ENCODE assay signal across 10 mouse cellular contexts in the genomic region with DNA sequence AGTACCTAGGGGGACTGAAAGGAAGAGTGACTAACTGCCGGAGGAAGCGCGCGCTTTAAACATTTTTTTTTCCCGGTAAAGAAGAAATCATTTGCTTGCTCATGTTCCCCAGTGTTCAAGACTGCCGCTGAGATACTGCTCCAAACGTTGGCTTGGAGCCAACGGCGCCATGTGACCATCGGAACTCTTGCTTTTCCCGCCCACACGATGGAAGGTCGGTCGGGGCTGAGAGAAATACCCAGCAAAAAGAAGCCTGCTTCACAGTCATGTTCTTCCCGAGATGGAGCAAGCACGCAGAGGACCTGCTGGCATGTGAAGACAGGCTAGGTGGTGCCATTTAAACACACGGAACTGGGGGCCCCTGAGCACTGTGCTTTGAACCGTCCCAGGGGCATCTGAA.
DNase-seq lines count a peak whose midpoint lies in the region; ATAC-seq lines count a peak whose summit lies in the region.
"Had no signal": no experiment of that assay in that cellular context is flagged by ENCODE, and none has a peak within 500 bp of the region (broad histone marks: within the 10 kb centered on the region; RNA-seq: fewer than 3 reads in every experiment).

No protein-coding gene starts in this region.

- no peak overlapping the region for H3K27ac ChIP-seq in midbrain, embryonic 10.5 days (replicated peaks)
- no peak overlapping the region for H3K27ac ChIP-seq in midbrain, embryonic 13.5 days
- H3K27ac ChIP-seq: liver, embryonic 14.5 days had no signal

- no peak overlapping the region for H3K4me3 ChIP-seq in midbrain, embryonic 10.5 days
- no peak overlapping the region for H3K4me3 ChIP-seq in midbrain, embryonic 13.5 days (replicated peaks)

- H3K4me1 ChIP-seq in midbrain, embryonic 10.5 days: no peaks in the 10 kb centered on the region; the same call in 1 of the 2 replicates
- H3K4me1 ChIP-seq in midbrain, embryonic 13.5 days (replicated peaks): no peaks in the 10 kb centered on the region

- peaks cover 3% of the 10 kb centered on the region; the same call in 1 of the 2 replicates for H3K27me3 ChIP-seq in midbrain, embryonic 10.5 days (ENCODE audit: low read depth, poor library complexity, severe bottlenecking)
- H3K27me3 ChIP-seq in midbrain, embryonic 13.5 days: no peaks in the 10 kb centered on the region

- H3K4me2 ChIP-seq in midbrain, embryonic 13.5 days (replicated peaks): no peak overlapping the region

- intact Hi-C loops in heart, postnatal 25 days (cut with DNase I): no loop called here

- no peaks in the 10 kb centered on the region for H3K36me3 ChIP-seq in midbrain, embryonic 10.5 days
- no peaks in the 10 kb centered on the region for H3K36me3 ChIP-seq in midbrain, embryonic 13.5 days
- H3K36me3 ChIP-seq: G1E had no signal

- DNase-seq in heart, adult 11 months: peak; percentile 70
- no peak for DNase-seq in heart, postnatal 25 days (ENCODE audit: low spot score)
- peak; percentile 10 for DNase-seq in midbrain, embryonic 10.5 days (ENCODE audit: low spot score)
- peak; percentile 63 to 64 for DNase-seq in right cerebral cortex, postnatal 10 days (ENCODE audit: low spot score in 2 of 2)
- DNase-seq in gastrocnemius, adult 8-10 months (ENCODE audit: low spot score in 2 of 2): no peak
- no peak for DNase-seq in ovary, postnatal 10 days (ENCODE audit: low spot score)

- no peaks in the 10 kb centered on the region for H3K9me3 ChIP-seq in midbrain, embryonic 10.5 days (replicated peaks)
- no peaks in the 10 kb centered on the region for H3K9me3 ChIP-seq in midbrain, embryonic 13.5 days
- H3K9me3 ChIP-seq: G1E had no signal

- H3K9ac ChIP-seq in midbrain, embryonic 13.5 days (replicated peaks): no peak overlapping the region
- H3K9ac ChIP-seq: liver, embryonic 14.5 days had no signal

- WGBS in midbrain, embryonic 10.5 days: 87% methylated on average over 18 of the region's 18 CpGs
- WGBS in midbrain, embryonic 13.5 days: 81% methylated on average over 18 of the region's 18 CpGs

- ATAC-seq in midbrain, embryonic 13.5 days: no peak
- 0 out of 2 replicates have a peak, but pooled peaks have one; percentile 40 for ATAC-seq in erythroid progenitor cell, adult 5-6 weeks (replicated peaks; ENCODE audit: low FRiP score, poor library complexity, severe bottlenecking)

Comparison
In these comparisons a context has a peak if more than half of its experiments do, and no peak if none do; other contexts are left out.
1. DNase-seq: peak in heart, adult 11 months (single experiment), midbrain, embryonic 10.5 days (single experiment) and right cerebral cortex, postnatal 10 days (2 of 2); none in heart, postnatal 25 days (single experiment), gastrocnemius, adult 8-10 months (0 of 2) and ovary, postnatal 10 days (single experiment).